Mouse (Mus musculus) hindbrain, embryonic 15.5 days (tissue): ENCODE data around the gene Tenm3. TPM values are rescaled to one million over a fixed set of nuclear protein-coding genes. Genes with fewer than 3 reads are reported as not detected.
"Not testable (repeated sequence)": the region's sequence is repeated elsewhere in the genome, so short reads cannot be mapped to it uniquely, and the experiment has no call there.

Experiments used
- ATAC-seq: fragments of 200-750 bp; cut with Nextera tagmentation; 2 replicates; pipeline ENCODE4 v1.8.0; 2017; ENCODE audit warnings: low read depth, moderate number of reproducible peaks, moderate TSS enrichment; ENCODE audit not compliant: low FRiP score
- H3K27ac ChIP-seq: fragments of 300-500 bp; sonication (generic); replicated peaks from 2 replicates; pipeline ENCODE4 v1.5.1; 2015; ENCODE audit warnings: mild to moderate bottlenecking, inconsistent platforms
- H3K27me3 ChIP-seq: fragments of 300-500 bp; sonication (generic); 2 replicates; pipeline ENCODE4 v1.6.1; 2015; ENCODE audit warnings: control low read depth, inconsistent platforms
- H3K36me3 ChIP-seq: fragments of 300-500 bp; sonication (generic); 2 replicates; pipeline ENCODE4 v1.6.1; 2015; ENCODE audit warnings: control low read depth, inconsistent platforms
- H3K4me1 ChIP-seq: fragments of 300-500 bp; sonication (generic); replicated peaks from 2 replicates; pipeline ENCODE4 v1.6.1; 2015; ENCODE audit warnings: control low read depth, inconsistent platforms
- H3K4me2 ChIP-seq: fragments of 300-500 bp; sonication (generic); 2 replicates; pipeline ENCODE4 v1.6.1; 2015; ENCODE audit warnings: moderate library complexity, mild to moderate bottlenecking, inconsistent platforms
- H3K4me3 ChIP-seq: fragments of 300-500 bp; sonication (generic); 2 replicates; pipeline ENCODE4 v1.5.1; 2015; ENCODE audit warnings: mild to moderate bottlenecking, inconsistent platforms
- H3K9ac ChIP-seq: fragments of 300-500 bp; sonication (generic); 2 replicates; pipeline ENCODE4 v1.6.1; 2015; ENCODE audit warnings: inconsistent platforms
- H3K9me3 ChIP-seq: fragments of 300-500 bp; sonication (generic); 2 replicates; pipeline ENCODE4 v1.6.1; 2016; ENCODE audit warnings: control low read depth, inconsistent platforms
- WGBS: fragments of 180-500 bp; shearing (Covaris S2); methylation state at CpG from one replicate; pipeline ENCODE4 v1.1.7; 2015; 5-methylcytosine and 5-hydroxymethylcytosine counted together
- polyA plus RNA-seq: library from polyadenylated mRNA; unstranded; fragments of >200 nt; fragmentation: Nextera tagmentation; extraction: Ambion mirVana; gene quantifications from 2 replicates; pipeline ENCODE4 v1.2.1, GENCODE M21; 2015

Gene Tenm3
- polyA plus RNA-seq, 1 experiment from 2014 or later = 32.7 TPM

DNA sequence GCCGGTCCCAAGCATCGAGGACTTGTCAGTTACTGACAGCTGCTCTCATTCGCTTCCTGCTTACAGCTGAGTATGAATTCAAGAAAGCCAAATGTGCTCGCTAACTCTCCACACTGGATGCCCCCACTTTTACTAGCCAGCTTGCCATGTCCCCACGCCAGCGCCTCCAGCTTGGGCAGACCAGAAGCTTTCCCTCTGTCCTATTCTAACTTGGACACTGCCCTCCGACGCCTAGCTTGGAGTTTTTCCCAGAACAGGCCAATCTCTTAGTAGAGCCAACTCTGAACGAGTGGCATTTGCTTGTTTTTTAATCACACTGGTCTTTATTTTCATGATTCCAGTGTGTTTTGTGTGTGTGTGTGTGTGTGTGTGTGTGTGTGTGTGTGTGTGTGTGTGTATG lies 644.6 kb downstream of the Tenm3 start:
- Histone ChIP-seq H3K4me3 (no peak overlapping the region), H3K4me1 (peaks cover 10% of the 10 kb centered on the region), H3K4me2 (no peak overlapping the region), H3K36me3 (no peaks in the 10 kb centered on the region), H3K27ac (no peak overlapping the region), H3K27me3 (no peaks in the 10 kb centered on the region), H3K9ac (no peak overlapping the region), H3K9me3 (no peaks in the 10 kb centered on the region)
- no peak for ATAC-seq
- WGBS = 93% methylated on average over 9 of the region's 9 CpGs

DNA sequence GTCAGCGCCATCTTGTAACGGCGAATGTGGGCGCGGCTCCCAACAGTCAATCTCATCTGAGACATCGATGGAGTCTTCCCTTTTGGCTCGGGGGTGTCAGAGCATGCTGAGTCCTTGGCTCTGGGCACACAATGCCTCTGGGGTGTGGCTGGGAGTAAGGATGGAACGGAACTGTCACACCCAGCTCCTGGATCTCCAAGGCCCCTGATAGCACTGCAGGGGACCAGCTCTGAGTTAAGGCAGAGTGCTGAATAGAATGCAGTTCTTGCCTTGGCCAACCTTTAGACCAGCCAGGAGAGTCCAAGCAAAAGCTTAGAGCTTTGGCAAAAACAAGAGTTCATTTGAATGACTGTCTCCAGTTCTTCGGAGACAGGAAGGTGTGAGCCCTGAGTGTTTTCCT lies 647.8 kb downstream of the Tenm3 start:
- Histone ChIP-seq H3K27me3 (no peaks in the 10 kb centered on the region), H3K36me3 (no peaks in the 10 kb centered on the region), H3K9me3 (no peaks in the 10 kb centered on the region), H3K9ac (no peak overlapping the region), H3K4me1 (no peaks in the 10 kb centered on the region), H3K4me2 (no peak overlapping the region), H3K4me3 (no peak overlapping the region), H3K27ac (no peak overlapping the region)
- ATAC-seq = no peak
- 97% methylated on average over 9 of the region's 9 CpGs for WGBS

DNA sequence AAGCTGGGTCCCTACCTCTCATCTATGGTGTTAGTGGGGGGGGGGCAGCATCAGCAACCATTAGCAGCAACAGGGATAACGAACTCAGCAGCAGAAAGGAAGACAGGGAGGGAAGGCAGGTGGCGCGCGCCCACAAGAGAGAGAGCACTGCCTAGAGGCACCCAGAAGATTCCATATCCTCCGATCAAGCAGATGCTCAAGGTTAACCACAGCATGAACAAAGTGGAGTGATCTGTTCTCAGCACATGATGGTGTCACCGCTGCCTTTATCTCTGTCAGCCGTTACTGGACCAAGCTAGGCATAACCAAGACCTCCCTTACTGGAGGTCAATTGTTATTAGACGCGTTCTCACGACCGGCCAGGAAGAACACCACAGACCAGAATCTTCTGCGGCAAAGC lies 655.2 kb downstream of the Tenm3 start:
- Histone ChIP-seq H3K27me3 (no peaks in the 10 kb centered on the region), H3K4me2 (no peak overlapping the region), H3K4me3 (no peak overlapping the region), H3K4me1 (no peaks in the 10 kb centered on the region), H3K9me3 (no peaks in the 10 kb centered on the region), H3K9ac (no peak overlapping the region), H3K27ac (no peak overlapping the region), H3K36me3 (no peaks in the 10 kb centered on the region)
- 98% methylated on average over 12 of the region's 12 CpGs for WGBS
- no peak for ATAC-seq

DNA sequence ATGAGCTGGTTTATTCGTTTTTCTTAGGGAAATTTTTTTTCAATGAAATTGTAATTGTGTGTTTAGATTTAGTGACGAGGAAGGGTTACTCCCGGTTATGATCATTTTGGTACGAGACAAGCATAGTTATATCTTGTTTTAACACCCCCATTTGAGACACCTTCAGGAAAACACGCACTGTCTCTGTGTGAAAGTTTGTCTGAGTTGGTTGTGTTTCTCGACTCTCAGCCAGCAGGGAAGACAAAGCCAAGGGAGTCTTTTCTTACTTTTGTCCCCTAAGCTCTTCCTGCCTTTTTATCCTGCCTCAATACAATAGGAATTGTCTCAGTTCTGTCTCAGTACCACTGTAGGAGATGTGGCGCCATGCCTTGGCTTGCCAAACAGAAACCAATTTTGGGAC lies 660.0 kb downstream of the Tenm3 start:
- ATAC-seq = no peak
- no peak overlapping the region for H3K4me3 ChIP-seq
- 82% methylated on average over 7 of the region's 7 CpGs for WGBS

DNA sequence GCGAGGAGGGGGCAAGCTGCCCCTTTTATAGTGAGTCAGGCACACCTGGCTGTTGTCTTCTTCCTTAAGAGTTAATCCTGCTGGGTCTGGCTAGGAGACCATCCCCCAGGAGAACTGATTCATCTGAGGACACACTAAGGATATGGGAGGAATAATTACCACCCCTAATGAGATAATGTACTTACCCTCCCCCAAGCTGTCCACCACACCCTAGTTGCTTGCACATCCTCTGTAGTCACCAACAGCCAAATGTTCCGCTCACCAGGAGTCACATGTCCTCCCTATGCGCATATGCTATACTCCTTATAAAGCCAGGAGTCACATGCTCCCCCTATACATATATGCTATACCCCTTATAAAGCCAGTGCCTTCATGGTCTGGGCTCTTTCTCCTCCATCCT lies 662.8 kb downstream of the Tenm3 start:
- Histone ChIP-seq H3K9me3 (no peaks in the 10 kb centered on the region), H3K4me1 (no peaks in the 10 kb centered on the region), H3K27me3 (no peaks in the 10 kb centered on the region), H3K9ac (no peak overlapping the region), H3K27ac (no peak overlapping the region), H3K4me3 (no peak overlapping the region), H3K36me3 (no peaks in the 10 kb centered on the region), H3K4me2 (no peak overlapping the region)
- WGBS = 91% methylated on average over 3 of the region's 3 CpGs
- ATAC-seq = no peak

More for the DNA sequence above, 660.0 kb downstream of the Tenm3 start:
- Histone ChIP-seq H3K27me3 (no peaks in the 10 kb centered on the region), H3K9me3 (no peaks in the 10 kb centered on the region), H3K27ac (no peak overlapping the region), H3K4me2 (no peak overlapping the region), H3K36me3 (no peaks in the 10 kb centered on the region), H3K9ac (no peak overlapping the region), H3K4me1 (no peaks in the 10 kb centered on the region)

DNA sequence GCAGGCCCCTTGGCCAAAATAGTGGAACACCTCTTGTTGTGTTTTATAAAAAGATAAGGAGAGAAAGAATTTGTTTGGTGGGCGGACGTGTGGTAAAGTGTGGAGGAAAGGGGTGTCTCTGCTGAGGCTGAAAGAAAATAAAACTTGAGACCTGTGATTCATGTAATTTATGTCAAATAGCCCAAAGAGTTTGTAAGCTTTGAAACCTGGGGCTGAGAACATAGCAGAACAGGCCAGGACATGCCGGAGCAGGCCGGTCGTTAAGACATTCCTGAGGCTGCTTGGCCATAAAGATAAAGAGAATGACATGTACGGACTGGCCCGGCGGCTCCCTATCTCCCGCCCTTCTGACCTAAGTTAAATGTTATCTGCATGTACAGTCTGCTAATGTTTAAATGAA lies 663.6 kb downstream of the Tenm3 start:
- H3K27me3 ChIP-seq, H3K4me1 ChIP-seq, H3K36me3 ChIP-seq, H3K9me3 ChIP-seq, H3K4me2 ChIP-seq, H3K4me3 ChIP-seq, H3K9ac ChIP-seq, H3K27ac ChIP-seq, ATAC-seq: not testable (repeated sequence)
- WGBS = 95% methylated on average over 9 of the region's 9 CpGs

DNA sequence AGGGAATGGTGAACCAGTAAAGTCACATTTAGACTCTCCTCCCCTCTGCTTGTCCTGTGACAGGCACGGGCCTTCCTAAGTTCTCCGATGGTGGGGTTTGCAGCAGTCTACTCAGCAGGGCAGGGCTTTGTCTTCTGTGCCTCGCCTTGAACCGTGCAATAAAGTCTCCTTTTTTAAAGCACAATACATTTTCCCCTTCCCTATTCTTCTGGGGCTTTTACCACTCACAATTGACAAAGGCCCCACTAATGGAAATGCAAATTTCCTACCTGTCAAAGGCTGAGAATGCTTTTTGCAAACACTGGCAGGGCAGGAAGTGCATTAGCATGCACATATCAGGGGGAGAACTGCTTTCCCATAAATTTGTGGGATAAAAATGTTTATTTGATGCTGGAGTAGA lies 664.8 kb downstream of the Tenm3 start:
- ATAC-seq = no peak
- 8% methylated on average over 4 of the region's 4 CpGs for WGBS

DNA sequence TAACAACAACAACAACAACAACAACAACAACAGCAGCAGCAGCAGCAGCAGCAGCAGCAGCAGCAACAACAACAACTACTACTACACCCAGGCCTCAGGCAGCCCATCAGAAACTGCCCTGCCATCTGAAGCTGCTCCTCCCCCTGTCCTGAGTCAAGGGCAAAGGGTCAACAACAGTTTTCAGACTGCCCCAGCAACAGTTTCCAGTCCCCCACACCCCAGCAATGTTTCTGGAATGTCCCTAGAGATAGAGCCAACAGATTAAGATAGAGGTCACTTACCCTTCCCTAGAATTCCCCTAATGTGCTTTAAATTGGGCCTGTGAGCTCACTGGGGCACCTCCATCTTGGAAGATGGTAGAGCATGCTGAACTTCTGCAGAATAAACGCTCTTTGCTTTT lies 665.9 kb downstream of the Tenm3 start:
- Histone ChIP-seq H3K9me3 (no peaks in the 10 kb centered on the region), H3K36me3 (no peaks in the 10 kb centered on the region), H3K4me1 (no peaks in the 10 kb centered on the region), H3K4me3 (no peak overlapping the region), H3K27me3 (no peaks in the 10 kb centered on the region), H3K9ac (no peak overlapping the region), H3K4me2 (no peak overlapping the region), H3K27ac (no peak overlapping the region)
- ATAC-seq = no peak
- 94% methylated on average over 1 of the region's 1 CpGs for WGBS

More for the DNA sequence above, 664.8 kb downstream of the Tenm3 start:
- Histone ChIP-seq H3K4me2 (no peak overlapping the region), H3K4me1 (no peaks in the 10 kb centered on the region), H3K27ac (no peak overlapping the region), H3K9me3 (no peaks in the 10 kb centered on the region), H3K9ac (no peak overlapping the region), H3K4me3 (no peak overlapping the region), H3K36me3 (no peaks in the 10 kb centered on the region), H3K27me3 (no peaks in the 10 kb centered on the region)
